Mouse (Mus musculus) layer of hippocampus, postnatal 25 days (tissue): ENCODE data around the gene Eps8. TPM values are rescaled to one million over a fixed set of nuclear protein-coding genes. Genes with fewer than 3 reads are reported as not detected.

Experiments used
- DNase-seq, 2 experiments: peaks; one replicate each; pipeline ENCODE4 v3.0.0; 2022; ENCODE audit warnings: mixed read lengths in 2 of 2, low spot score in 1 of 2; ENCODE audit errors: extremely low spot score in 1 of 2
- total RNA-seq, 2 experiments: library from RNA; stranded (reverse); gene quantifications; 2 replicates each; pipeline ENCODE4 v1.2.3; 2021

Gene Eps8
- total RNA-seq, 2 experiments from 2014 or later: 47.7 to 49.5 TPM

- no peak for DNase-seq
These were observed 213.9 kb downstream of the Eps8 start for GRCm38 (mm10) chr6:137440559-137441486.

DNA sequence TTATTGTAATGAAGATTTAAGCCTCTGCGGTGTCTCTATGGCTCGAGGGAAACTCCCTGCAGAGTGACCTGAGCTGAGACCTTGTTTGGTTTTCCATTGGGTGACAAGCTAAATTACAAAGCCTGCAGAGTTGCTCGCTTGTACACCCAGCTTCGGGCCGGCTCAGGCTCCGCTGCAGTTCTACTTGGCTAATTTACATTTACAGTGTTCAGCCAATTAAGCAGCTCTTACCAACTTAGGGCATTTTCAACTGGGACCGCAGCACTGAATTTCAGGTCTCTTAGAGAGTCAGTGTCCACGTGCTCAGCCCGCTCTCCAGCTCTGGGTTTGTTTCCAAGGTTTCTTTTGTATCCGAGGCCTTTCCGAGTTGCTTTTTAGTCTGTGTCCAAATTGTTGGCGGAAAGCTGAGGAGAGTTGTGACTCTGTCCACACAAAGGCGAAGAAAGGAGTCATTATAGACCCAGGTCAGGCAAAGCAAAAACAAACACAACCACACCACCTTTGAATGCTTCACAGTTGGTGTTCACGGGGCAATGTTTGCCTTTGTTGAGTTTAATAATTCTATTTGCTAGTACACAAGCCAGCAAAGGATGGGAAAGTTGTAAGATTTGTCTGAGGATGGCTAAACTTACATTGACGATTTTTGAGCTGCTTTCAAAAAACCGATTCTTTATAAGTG is 216.6 kb downstream of the Eps8 start:
- no peak for DNase-seq

DNA sequence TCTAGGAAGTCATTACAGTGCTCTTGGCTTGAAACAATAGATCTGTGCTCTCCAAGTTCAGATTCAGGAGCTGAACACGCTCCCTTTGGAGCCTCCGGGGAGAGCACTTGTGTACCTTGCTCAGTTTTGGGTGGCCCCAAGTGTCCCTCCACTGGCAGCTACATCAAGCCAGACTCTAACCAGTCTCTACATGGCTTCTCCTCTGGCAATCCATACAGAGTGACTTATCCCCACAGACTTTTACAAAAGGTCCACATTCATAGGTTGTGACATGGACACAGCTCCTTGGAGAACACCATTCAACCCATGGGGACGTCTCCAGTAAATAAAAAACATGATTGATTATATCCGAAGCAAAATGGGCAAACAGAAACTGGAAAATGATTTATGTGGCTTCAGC is 217.2 kb downstream of the Eps8 start:
- no peak for DNase-seq

DNA sequence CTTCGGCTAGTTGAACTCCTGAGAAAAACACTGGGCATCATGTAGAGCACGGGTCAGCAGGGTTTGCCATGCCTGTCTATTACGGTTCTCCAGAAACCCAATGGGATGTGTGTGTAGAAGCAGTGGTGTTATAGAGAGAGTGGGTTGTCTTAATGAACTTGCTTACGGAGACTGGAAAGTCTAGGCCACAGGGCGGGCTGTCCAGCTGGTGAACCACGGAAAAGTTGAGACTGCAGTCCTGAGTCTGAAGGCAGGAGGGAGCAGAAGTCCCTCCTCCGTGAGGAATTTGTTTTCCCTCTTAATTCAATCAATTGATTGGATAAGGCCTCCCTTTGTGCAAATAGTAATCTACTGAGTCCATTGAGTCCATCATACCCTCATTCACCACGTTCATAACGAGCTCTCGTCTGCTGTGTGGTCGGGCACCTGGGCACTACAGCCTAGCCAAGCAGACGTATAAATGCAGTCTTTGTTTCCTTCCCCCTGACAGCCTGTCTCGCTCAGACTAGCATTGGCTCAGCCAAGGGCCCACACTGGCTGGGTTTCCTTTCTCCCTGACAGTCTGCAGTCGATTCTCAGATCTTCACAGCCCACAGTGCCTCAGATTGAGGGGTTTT is 221.0 kb downstream of the Eps8 start:
- no peak for DNase-seq

Other genes starting within 250 kb of the Eps8 start
- 100 to 1,000 TPM; 118 to 131 TPM for gene Strap, start 80.2 kb upstream of the Eps8 start, total RNA-seq
- gene Dera, start 99.7 kb upstream of the Eps8 start, total RNA-seq: 1 to 10 TPM; 4.8 to 5.3 TPM